Mouse (Mus musculus) megakaryocyte, embryonic 14.5 days (primary cell): ENCODE measurements around the gene 2310057N15Rik. TPM values are rescaled to one million over a fixed set of nuclear protein-coding genes. Genes with fewer than 3 reads are reported as not detected.
"Not testable (repeated sequence)": the region's sequence is repeated elsewhere in the genome, so short reads cannot be mapped to it uniquely, and the experiment has no call there.

ENCODE experiments used
- H3K27me3 ChIP-seq: replicated peaks from 2 replicates; pipeline ENCODE3; 2012; ENCODE audit warnings: inconsistent platforms
- H3K36me3 ChIP-seq: replicated peaks from 2 replicates; pipeline ENCODE3; 2012; ENCODE audit warnings: low read length, inconsistent platforms, mixed read lengths
- H3K4me1 ChIP-seq: 2 replicates; pipeline ENCODE4 v1.6.1; 2012; ENCODE audit warnings: inconsistent platforms
- H3K4me3 ChIP-seq: replicated peaks from 2 replicates; pipeline ENCODE3; 2012; ENCODE audit warnings: moderate library complexity, mild to moderate bottlenecking, inconsistent platforms
- H3K9me3 ChIP-seq: 2 replicates; pipeline ENCODE4 v1.6.1; 2012; ENCODE audit warnings: inconsistent platforms
- FLI1 ChIP-seq: IDR thresholded peaks from 2 replicates; pipeline ENCODE4 v1.6.1; 2012; ENCODE audit warnings: low read length, inconsistent platforms, mixed read lengths
- GATA1 ChIP-seq: IDR thresholded peaks from 3 replicates; pipeline ENCODE4 v1.6.1; 2012; ENCODE audit warnings: mixed read lengths, low read length, inconsistent platforms, borderline replicate concordance
- polyA plus RNA-seq: library from polyadenylated mRNA; stranded (reverse); fragments of >175 nt; gene quantifications from 2 replicates; pipeline ENCODE4 v1.2.3, GENCODE M21; 2012; ENCODE audit warnings: low replicate concordance; ENCODE audit not compliant: insufficient read depth

The 2310057N15Rik gene
- polyA plus RNA-seq = not detected in 2 replicates

DNA sequence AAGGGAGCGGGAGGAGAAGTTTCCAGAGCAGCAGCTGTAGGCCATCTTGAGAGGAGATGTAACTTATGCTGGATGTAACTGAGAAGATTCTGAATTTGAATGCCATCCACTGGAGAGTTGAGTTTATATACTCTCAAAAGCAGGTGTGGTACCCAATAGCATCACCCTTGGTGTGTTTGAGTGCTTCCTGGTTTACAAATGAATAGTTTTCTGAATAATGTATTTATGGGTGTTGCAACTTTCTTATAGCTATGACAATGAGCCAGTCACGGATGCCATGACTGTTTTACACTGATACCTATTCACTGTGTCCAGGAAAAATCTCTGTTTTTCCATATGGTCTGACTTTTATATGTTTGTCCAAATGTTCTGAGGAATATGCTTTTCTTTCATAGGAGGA, at the start of gene 2310057N15Rik:
2310057N15Rik (minus strand) TSS at position 101 of the 400 bp plus-strand sequence.
- no peaks in the 10 kb centered on the region for H3K27me3 ChIP-seq
- H3K9me3 ChIP-seq = peaks cover 9% of the 10 kb centered on the region
- no peak for TF ChIP-seq FLI1
- TF ChIP-seq GATA1 = no peak

DNA sequence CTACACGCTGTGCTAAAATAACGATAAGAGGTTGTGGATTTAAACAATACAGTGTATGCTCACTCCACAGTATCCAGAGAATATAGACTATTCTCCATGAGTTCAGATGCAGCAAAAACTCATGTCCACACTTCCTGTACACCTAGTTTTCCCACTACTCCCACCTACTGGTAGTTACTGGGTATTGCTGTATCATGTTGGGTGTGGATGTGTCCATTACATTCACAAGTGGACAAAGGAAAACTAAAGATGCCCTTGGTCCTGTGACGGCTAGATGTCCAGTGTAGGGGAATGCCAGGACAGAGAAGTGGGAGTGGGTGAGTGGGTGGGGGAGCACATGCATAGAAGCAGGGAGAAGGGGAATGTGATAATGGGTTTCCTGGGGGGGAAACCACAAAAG, 49.7 kb upstream of the 2310057N15Rik start:
- no peaks in the 10 kb centered on the region for H3K27me3 ChIP-seq
- H3K4me3 ChIP-seq = no peak overlapping the region
- no peak for TF ChIP-seq GATA1
- TF ChIP-seq FLI1 = no peak
- H3K9me3 ChIP-seq = peaks cover 11% of the 10 kb centered on the region; the same call in 1 of the 2 replicates
- no peaks in the 10 kb centered on the region for H3K4me1 ChIP-seq
- H3K36me3 ChIP-seq = no peaks in the 10 kb centered on the region

More for the DNA sequence above, at the start of gene 2310057N15Rik:
- Histone ChIP-seq H3K36me3 (no peaks in the 10 kb centered on the region), H3K4me1 (no peaks in the 10 kb centered on the region), H3K4me3 (no peak within 1 kb of the TSS)

DNA sequence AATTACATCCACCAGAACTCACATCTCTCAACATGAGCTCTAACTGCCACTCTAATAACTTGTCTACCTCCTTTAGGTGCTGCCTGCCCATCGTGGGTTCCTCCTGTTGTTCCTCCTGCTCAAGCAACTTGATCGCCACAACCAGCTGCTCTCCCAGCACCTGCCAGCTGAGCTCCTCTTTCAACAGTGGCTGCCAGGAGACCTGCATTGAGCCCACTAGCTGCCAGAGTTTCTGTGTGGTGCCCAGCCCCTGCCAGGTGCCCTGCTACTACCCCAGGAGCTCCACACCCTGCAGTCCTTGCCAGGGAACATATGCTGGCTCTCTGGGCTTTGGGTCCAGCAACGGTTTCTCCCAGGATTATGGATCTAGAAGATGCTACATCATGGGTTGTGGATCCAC, 46.1 kb upstream of the 2310057N15Rik start, which contains the start of gene Krtap15:
Krtap15 (plus strand) TSS at position 150 of the 400 bp plus-strand sequence.
- Histone ChIP-seq H3K27me3 (no peaks in the 10 kb centered on the region), H3K9me3 (peaks cover 4% of the 10 kb centered on the region; the same call in 1 of the 2 replicates), H3K36me3 (no peaks in the 10 kb centered on the region), H3K4me1 (no peaks in the 10 kb centered on the region), H3K4me3 (no peak within 1 kb of the TSS)
- no peak for TF ChIP-seq FLI1
- no peak for TF ChIP-seq GATA1

DNA sequence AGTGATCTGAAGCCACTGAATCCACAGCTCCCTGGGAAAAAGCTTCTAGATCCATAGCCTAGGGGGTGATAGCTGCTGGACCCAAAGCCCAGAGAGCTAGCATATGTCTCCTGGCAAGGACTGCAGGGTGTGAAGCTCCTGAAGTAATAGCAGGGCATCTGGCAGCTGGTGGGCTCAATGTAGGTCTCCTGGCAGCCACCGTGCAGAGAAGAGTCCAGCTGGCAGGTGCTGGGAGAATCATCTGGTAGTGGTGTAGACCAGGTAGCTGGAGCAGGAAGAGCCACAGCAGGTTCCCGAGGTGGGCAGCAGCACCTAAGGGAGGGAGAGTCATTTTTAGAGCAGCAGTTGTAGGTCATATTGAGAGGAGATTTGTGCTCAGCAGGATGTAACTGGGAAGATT, 37.8 kb upstream of the 2310057N15Rik start, which contains the start of gene Gm20741:
Gm20741 (minus strand) TSS at position 394 of the 400 bp plus-strand sequence.
- no peaks in the 10 kb centered on the region for H3K36me3 ChIP-seq
- peaks cover 16% of the 10 kb centered on the region for H3K9me3 ChIP-seq
- TF ChIP-seq FLI1 (no peak), GATA1 (no peak)
- no peak within 1 kb of the TSS for H3K4me3 ChIP-seq
- H3K27me3 ChIP-seq = no peaks in the 10 kb centered on the region
- no peaks in the 10 kb centered on the region for H3K4me1 ChIP-seq

DNA sequence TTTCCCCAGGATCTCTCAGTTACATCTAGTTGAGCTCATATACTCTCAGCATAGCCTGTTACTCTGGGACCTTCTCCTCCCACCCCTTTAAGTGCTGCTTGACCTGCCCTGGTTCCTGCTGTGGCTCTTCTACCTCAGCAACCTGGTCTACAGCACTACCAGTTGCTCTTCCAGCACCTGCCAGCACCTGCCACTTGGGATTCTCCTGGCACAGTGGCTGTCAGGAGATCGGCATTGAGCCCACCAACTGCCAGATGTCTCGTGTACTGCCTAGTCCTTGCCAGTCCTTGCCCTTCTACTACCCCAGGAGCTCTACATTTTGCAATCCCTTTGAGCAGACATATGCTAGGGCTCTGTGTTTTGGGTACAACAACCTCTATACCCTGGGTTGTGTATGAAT, 12.8 kb upstream of the 2310057N15Rik start:
- no peak for TF ChIP-seq GATA1
- no peak for TF ChIP-seq FLI1
- no peaks in the 10 kb centered on the region for H3K36me3 ChIP-seq

DNA sequence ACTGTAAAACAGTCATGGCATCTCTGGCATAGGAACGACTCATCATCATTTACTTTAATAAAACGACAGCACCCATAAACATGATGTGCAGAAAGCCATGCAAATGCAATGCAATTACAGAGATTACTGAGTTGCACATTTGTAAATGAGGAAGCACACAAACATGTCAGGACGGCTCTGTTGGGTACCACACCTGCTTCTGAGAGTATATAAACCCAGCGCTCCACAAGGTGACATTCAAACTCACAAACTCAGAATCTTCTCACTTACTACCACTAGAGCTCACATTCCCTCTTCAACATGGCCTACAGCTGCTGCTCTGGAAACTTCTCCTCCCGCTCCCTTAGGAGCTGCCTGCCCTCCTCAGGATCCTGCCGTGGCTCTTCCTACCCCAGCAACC, 3.6 kb upstream of the 2310057N15Rik start, which contains the start of gene Gm5965:
Gm5965 (plus strand) TSS at position 301 of the 400 bp plus-strand sequence.
- Histone ChIP-seq H3K9me3 (peaks cover 9% of the 10 kb centered on the region), H3K36me3 (no peaks in the 10 kb centered on the region), H3K4me1 (no peaks in the 10 kb centered on the region), H3K27me3 (no peaks in the 10 kb centered on the region), H3K4me3 (no peak within 1 kb of the TSS)
- TF ChIP-seq GATA1 = no peak
- no peak for TF ChIP-seq FLI1

More for the DNA sequence above, 12.8 kb upstream of the 2310057N15Rik start:
- peaks cover 12% of the 10 kb centered on the region; the same call in 1 of the 2 replicates for H3K9me3 ChIP-seq
- H3K4me3 ChIP-seq = no peak overlapping the region
- H3K4me1 ChIP-seq = no peaks in the 10 kb centered on the region
- no peaks in the 10 kb centered on the region for H3K27me3 ChIP-seq

DNA sequence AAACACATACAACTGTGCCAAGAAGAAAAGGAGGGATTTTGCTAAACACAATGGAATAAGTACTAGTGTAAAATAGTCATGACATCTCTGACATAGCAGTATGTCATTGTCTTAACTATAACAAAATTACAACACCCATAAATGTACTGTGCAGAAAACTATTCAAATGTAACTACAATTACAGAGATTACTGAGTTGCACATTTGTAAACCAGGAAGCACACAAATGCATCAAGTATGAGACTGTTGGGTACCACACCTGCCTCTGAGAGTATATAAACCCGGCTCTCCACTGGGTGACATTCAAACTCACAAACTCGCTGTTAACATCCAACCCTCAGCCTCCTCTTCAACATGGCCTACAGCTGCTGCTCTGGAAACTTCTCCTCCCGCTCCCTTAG, 15.5 kb downstream of the 2310057N15Rik start, which contains the start of gene 2310034C09Rik:
2310034C09Rik (plus strand) TSS at position 301 of the 400 bp plus-strand sequence.
- not testable (repeated sequence) for H3K9me3 ChIP-seq, H3K36me3 ChIP-seq, H3K4me1 ChIP-seq, H3K27me3 ChIP-seq, H3K4me3 ChIP-seq

DNA sequence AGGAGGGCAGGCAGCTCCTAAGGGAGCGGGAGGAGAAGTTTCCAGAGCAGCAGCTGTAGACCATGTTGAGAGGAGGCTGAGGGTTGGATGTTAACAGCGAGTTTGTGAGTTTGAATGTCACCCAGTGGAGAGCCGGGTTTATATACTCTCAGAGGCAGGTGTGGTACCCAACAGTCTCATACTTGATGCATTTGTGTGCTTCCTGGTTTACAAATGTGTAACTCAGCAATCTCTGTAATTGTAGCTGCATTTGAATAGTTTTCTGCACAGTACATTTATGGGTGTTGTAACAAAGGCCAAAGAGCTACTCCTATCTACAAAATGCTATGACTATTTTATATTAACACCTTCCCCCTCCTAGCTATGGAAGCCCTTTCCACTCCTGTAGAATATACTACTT, 22.5 kb downstream of the 2310057N15Rik start, which contains the start of gene Krtap13:
Krtap13 (minus strand) TSS at position 101 of the 400 bp plus-strand sequence.
- H3K4me1 ChIP-seq, H3K27me3 ChIP-seq, H3K4me3 ChIP-seq, H3K36me3 ChIP-seq, H3K9me3 ChIP-seq: not testable (repeated sequence)

DNA sequence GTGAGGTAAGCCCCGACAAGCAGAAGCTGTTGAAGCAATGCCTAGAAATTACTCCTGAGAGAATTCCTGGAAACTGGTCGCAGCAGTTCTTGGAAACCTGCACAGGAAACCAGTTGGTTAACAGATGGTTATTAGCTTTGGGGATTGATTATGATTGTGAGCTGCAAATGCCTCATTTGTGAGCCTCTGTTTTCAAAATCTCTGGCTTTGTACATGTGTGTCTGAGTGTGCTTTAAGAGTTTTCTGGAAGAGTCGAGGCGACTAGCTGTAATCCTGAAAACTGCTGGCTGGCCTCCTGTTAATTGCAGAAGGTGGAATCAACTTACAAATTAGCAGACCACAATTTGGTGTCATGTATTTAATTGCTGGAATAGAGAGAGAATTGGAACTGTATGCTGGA, 26.1 kb downstream of the 2310057N15Rik start:
- no peaks in the 10 kb centered on the region for H3K27me3 ChIP-seq
- no peaks in the 10 kb centered on the region for H3K4me1 ChIP-seq
- no peaks in the 10 kb centered on the region for H3K9me3 ChIP-seq
- no peak overlapping the region for H3K4me3 ChIP-seq
- H3K36me3 ChIP-seq = no peaks in the 10 kb centered on the region
- TF ChIP-seq FLI1 = no peak
- TF ChIP-seq GATA1 = no peak

DNA sequence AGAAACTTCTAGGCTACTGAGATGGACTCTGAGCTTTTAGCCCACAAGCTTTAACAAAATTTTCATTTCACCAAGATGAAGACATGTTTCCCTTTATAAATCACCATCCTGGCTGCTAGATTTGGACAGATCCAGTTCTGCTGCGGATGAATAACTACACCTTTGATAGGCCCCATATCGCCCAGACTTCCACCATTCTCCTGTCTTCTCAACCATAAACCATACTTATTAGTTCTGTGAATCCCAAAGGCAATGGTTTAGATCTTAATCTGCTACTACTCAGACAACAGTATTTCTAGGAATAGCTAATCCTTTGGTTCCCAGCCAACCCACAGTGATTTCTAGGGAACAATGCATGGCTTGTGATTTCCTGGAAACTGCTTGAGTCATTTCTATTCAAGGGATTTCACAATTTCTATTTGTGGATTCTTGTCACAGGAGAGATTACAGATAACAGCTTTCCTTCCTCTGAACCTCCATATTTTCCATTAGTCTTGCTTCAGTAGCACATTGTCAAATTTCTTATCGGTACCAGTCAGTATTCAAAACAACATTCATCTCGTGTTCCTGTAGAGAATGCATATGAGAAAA, 29.2 kb downstream of the 2310057N15Rik start:
- H3K36me3 ChIP-seq = no peaks in the 10 kb centered on the region
- no peak overlapping the region for H3K4me3 ChIP-seq
- H3K27me3 ChIP-seq = no peaks in the 10 kb centered on the region
- H3K9me3 ChIP-seq = no peaks in the 10 kb centered on the region
- no peak for TF ChIP-seq GATA1
- TF ChIP-seq FLI1 = no peak
- H3K4me1 ChIP-seq = no peaks in the 10 kb centered on the region
